22 mouse cellular contexts compared by ENCODE assay signal in genomic region chr1:176922842-176923241, GRCm38 (mm10).
DNase-seq lines count a peak whose midpoint lies in the region; ATAC-seq lines count a peak whose summit lies in the region.
"Had no signal": no experiment of that assay in that cellular context is flagged by ENCODE, and none has a peak within 500 bp of the region (broad histone marks: within the 10 kb centered on the region; RNA-seq: fewer than 3 reads in every experiment).

No protein-coding gene starts in this region.

- no peak overlapping the region for H3K4me2 ChIP-seq in midbrain, embryonic 11.5 days
- H3K4me2 ChIP-seq in midbrain, embryonic 16.5 days (ENCODE audit: low read length): no peak overlapping the region
- peak overlapping the region; percentile 24; the same call in 1 of the 2 replicates for H3K4me2 ChIP-seq in forebrain, embryonic 12.5 days
- H3K4me2 ChIP-seq in midbrain, embryonic 13.5 days (replicated peaks): 0 out of 2 replicates have a peak overlapping the region, but pooled peaks have one; percentile 3
- H3K4me2 ChIP-seq: heart, embryonic 15.5 days; limb, embryonic 15.5 days; neural tube, embryonic 13.5 days had no signal

- peak; percentile 52 for DNase-seq in embryo, embryonic 10 days (ENCODE audit: low spot score)
- DNase-seq in embryo, embryonic 9.5 days (ENCODE audit: extremely low spot score): no peak
- DNase-seq in midbrain, embryonic 11.5 days (ENCODE audit: low spot score, missing footprints): peak; percentile 89
- no peak for DNase-seq in lung, postnatal 25 days (ENCODE audit: low spot score)
- DNase-seq in Muller cell, postnatal 12 days (ENCODE audit: inconsistent ontology term): no peak
- DNase-seq: adrenal gland, adult 2 months; cerebellum, postnatal 14 days; heart, adult 11 months; kidney, adult 2 months; kidney, postnatal 25 days; liver, postnatal 0 days; lung, postnatal 14 days; spleen, adult 18-20 months; thymus, adult 18-20 months had no signal

- 33% methylated on average over 5 of the region's 5 CpGs for WGBS in midbrain, embryonic 11.5 days
- WGBS in midbrain, embryonic 16.5 days: 12% methylated on average over 5 of the region's 5 CpGs
- 14% methylated on average over 5 of the region's 5 CpGs for WGBS in forebrain, embryonic 12.5 days
- WGBS in midbrain, embryonic 13.5 days: 8% methylated on average over 5 of the region's 5 CpGs

- no peak overlapping the region for H3K4me3 ChIP-seq in midbrain, embryonic 11.5 days (ENCODE audit: low read depth, low read length)
- no peak overlapping the region for H3K4me3 ChIP-seq in midbrain, embryonic 16.5 days (ENCODE audit: low read depth, low read length)
- no peak overlapping the region for H3K4me3 ChIP-seq in forebrain, embryonic 12.5 days (replicated peaks)
- H3K4me3 ChIP-seq in midbrain, embryonic 13.5 days (replicated peaks): no peak overlapping the region
- H3K4me3 ChIP-seq: heart, embryonic 15.5 days; limb, embryonic 15.5 days; neural tube, embryonic 13.5 days had no signal

- ATAC-seq in midbrain, embryonic 11.5 days (ENCODE audit: low FRiP score): peak; percentile 89
- ATAC-seq in midbrain, embryonic 16.5 days: no peak
- ATAC-seq in forebrain, embryonic 12.5 days (ENCODE audit: low FRiP score): peak; percentile 90; the same call in 1 of the 2 replicates
- peak; percentile 70; the same call in 1 of the 2 replicates for ATAC-seq in midbrain, embryonic 13.5 days
- ATAC-seq: CD4-positive, CD25-positive, alpha-beta regulatory T cell, adult 4 months; liver, postnatal 0 days had no signal

- no peak overlapping the region for H3K27ac ChIP-seq in midbrain, embryonic 11.5 days (ENCODE audit: low read depth, low read length)
- no peak overlapping the region for H3K27ac ChIP-seq in midbrain, embryonic 16.5 days (ENCODE audit: low read length)
- peak overlapping the region; percentile 26; the same call in 1 of the 2 replicates for H3K27ac ChIP-seq in forebrain, embryonic 12.5 days
- H3K27ac ChIP-seq in midbrain, embryonic 13.5 days: no peak overlapping the region
- H3K27ac ChIP-seq: heart, embryonic 15.5 days; limb, embryonic 15.5 days; neural tube, embryonic 13.5 days had no signal

- H3K27me3 ChIP-seq in midbrain, embryonic 11.5 days (ENCODE audit: control insufficient read depth, insufficient read depth, low read length): no peaks in the 10 kb centered on the region
- H3K27me3 ChIP-seq in midbrain, embryonic 16.5 days (ENCODE audit: control insufficient read depth, insufficient read depth, low read depth, low read length): no peaks in the 10 kb centered on the region
- H3K27me3 ChIP-seq in forebrain, embryonic 12.5 days: no peaks in the 10 kb centered on the region
- H3K27me3 ChIP-seq in midbrain, embryonic 13.5 days: no peaks in the 10 kb centered on the region
- H3K27me3 ChIP-seq: heart, embryonic 15.5 days; limb, embryonic 15.5 days; neural tube, embryonic 13.5 days had no signal

- no peaks in the 10 kb centered on the region for H3K9me3 ChIP-seq in midbrain, embryonic 11.5 days (ENCODE audit: control insufficient read depth, low read length)
- H3K9me3 ChIP-seq in midbrain, embryonic 16.5 days (replicated peaks; ENCODE audit: control insufficient read depth, low read length, poor library complexity, severe bottlenecking): no peaks in the 10 kb centered on the region
- no peaks in the 10 kb centered on the region for H3K9me3 ChIP-seq in forebrain, embryonic 12.5 days
- no peaks in the 10 kb centered on the region for H3K9me3 ChIP-seq in midbrain, embryonic 13.5 days
- H3K9me3 ChIP-seq: G1E; heart, embryonic 15.5 days; limb, embryonic 15.5 days; neural tube, embryonic 13.5 days had no signal

- no peak overlapping the region for H3K9ac ChIP-seq in midbrain, embryonic 11.5 days (ENCODE audit: low read length)
- H3K9ac ChIP-seq in midbrain, embryonic 16.5 days (ENCODE audit: low read depth, low read length): no peak overlapping the region
- H3K9ac ChIP-seq in forebrain, embryonic 12.5 days: no peak overlapping the region
- no peak overlapping the region for H3K9ac ChIP-seq in midbrain, embryonic 13.5 days (replicated peaks)
- H3K9ac ChIP-seq: heart, embryonic 15.5 days; limb, embryonic 15.5 days; liver, postnatal 0 days; neural tube, embryonic 13.5 days had no signal

- H3K36me3 ChIP-seq in midbrain, embryonic 11.5 days (ENCODE audit: control insufficient read depth, insufficient read depth, low read length): no peaks in the 10 kb centered on the region
- no peaks in the 10 kb centered on the region for H3K36me3 ChIP-seq in midbrain, embryonic 16.5 days (ENCODE audit: control insufficient read depth, insufficient read depth, low read length)
- no peaks in the 10 kb centered on the region for H3K36me3 ChIP-seq in forebrain, embryonic 12.5 days (replicated peaks)
- peaks cover 4% of the 10 kb centered on the region; the same call in 1 of the 2 replicates for H3K36me3 ChIP-seq in midbrain, embryonic 13.5 days

- H3K4me1 ChIP-seq in midbrain, embryonic 11.5 days (ENCODE audit: control insufficient read depth, insufficient read depth, low read length): peaks cover 6% of the 10 kb centered on the region
- peaks cover 4% of the 10 kb centered on the region; the same call in 1 of the 2 replicates for H3K4me1 ChIP-seq in midbrain, embryonic 16.5 days (ENCODE audit: control insufficient read depth, insufficient read depth, low read length)
- H3K4me1 ChIP-seq in forebrain, embryonic 12.5 days: peaks cover 7% of the 10 kb centered on the region
- H3K4me1 ChIP-seq in midbrain, embryonic 13.5 days (replicated peaks): peaks cover 11% of the 10 kb centered on the region
- H3K4me1 ChIP-seq: heart, embryonic 15.5 days; limb, embryonic 15.5 days had no signal

Comparison
In these comparisons a context has a peak if more than half of its experiments do, and no peak if none do; other contexts are left out.
1. DNase-seq: peak in embryo, embryonic 10 days (single experiment) and midbrain, embryonic 11.5 days (single experiment); none in embryo, embryonic 9.5 days (single experiment), lung, postnatal 25 days (single experiment) and Muller cell, postnatal 12 days (single experiment).
2. H3K4me2 ChIP-seq: peak in forebrain, embryonic 12.5 days (single experiment) and midbrain, embryonic 13.5 days (single experiment); none in midbrain, embryonic 11.5 days (single experiment) and midbrain, embryonic 16.5 days (single experiment).